Mouse (Mus musculus) midbrain, embryonic 16.5 days (tissue): ENCODE measurements around the gene Soat2. TPM values are rescaled to one million over a fixed set of nuclear protein-coding genes. Genes with fewer than 3 reads are reported as not detected.

Experiments
- ATAC-seq: fragments of 200-750 bp; cut with Nextera tagmentation; 2 replicates; pipeline ENCODE4 v1.8.0; 2017; ENCODE audit warnings: moderate TSS enrichment
- H3K27ac ChIP-seq: fragments of 300-500 bp; sonication (generic); 2 replicates; pipeline ENCODE4 v1.5.1; 2014; ENCODE audit warnings: mild to moderate bottlenecking, low read length, mixed read lengths
- H3K27me3 ChIP-seq: fragments of 300-500 bp; sonication (generic); 2 replicates; pipeline ENCODE4 v1.6.1; 2014; ENCODE audit warnings: low read depth, low read length, mixed read lengths; ENCODE audit not compliant: control insufficient read depth, insufficient read depth
- H3K36me3 ChIP-seq: fragments of 300-500 bp; sonication (generic); 2 replicates; pipeline ENCODE4 v1.6.1; 2014; ENCODE audit warnings: mild to moderate bottlenecking, low read length, moderate library complexity, mixed read lengths; ENCODE audit not compliant: control insufficient read depth, insufficient read depth
- H3K4me1 ChIP-seq: fragments of 300-500 bp; sonication (generic); 2 replicates; pipeline ENCODE4 v1.6.1; 2014; ENCODE audit warnings: mild to moderate bottlenecking, low read length, mixed read lengths; ENCODE audit not compliant: control insufficient read depth, insufficient read depth
- H3K4me2 ChIP-seq: fragments of 300-500 bp; sonication (generic); 2 replicates; pipeline ENCODE4 v1.6.1; 2014; ENCODE audit warnings: mild to moderate bottlenecking, low read length, mixed read lengths
- H3K4me3 ChIP-seq: fragments of 300-500 bp; sonication (generic); 2 replicates; pipeline ENCODE4 v1.5.1; 2014; ENCODE audit warnings: low read depth, mild to moderate bottlenecking, low read length, moderate library complexity, mixed read lengths
- H3K9ac ChIP-seq: fragments of 300-500 bp; sonication (generic); 2 replicates; pipeline ENCODE4 v1.6.1; 2014; ENCODE audit warnings: low read depth, low read length, mixed read lengths
- H3K9me3 ChIP-seq: fragments of 300-500 bp; sonication (generic); replicated peaks from 2 replicates; pipeline ENCODE4 v1.6.1; 2014; ENCODE audit warnings: mild to moderate bottlenecking, low read length, mixed read lengths; ENCODE audit not compliant: control insufficient read depth, poor library complexity, severe bottlenecking
- WGBS: fragments of 180-500 bp; shearing (Covaris S2); extraction: QIAGEN DNeasy Blood & Tissue Kit; methylation state at CpG from one replicate; pipeline ENCODE4 v1.1.7; 2014; 5-methylcytosine and 5-hydroxymethylcytosine counted together
- polyA plus RNA-seq: library from polyadenylated mRNA; unstranded; fragments of >200 nt; fragmentation: Nextera tagmentation; extraction: Ambion mirVana; gene quantifications from 2 replicates; pipeline ENCODE4 v1.2.1, GENCODE M21; 2015

Gene Soat2
- polyA plus RNA-seq, 1 experiment from 2014 or later = 0.21 TPM

DNA sequence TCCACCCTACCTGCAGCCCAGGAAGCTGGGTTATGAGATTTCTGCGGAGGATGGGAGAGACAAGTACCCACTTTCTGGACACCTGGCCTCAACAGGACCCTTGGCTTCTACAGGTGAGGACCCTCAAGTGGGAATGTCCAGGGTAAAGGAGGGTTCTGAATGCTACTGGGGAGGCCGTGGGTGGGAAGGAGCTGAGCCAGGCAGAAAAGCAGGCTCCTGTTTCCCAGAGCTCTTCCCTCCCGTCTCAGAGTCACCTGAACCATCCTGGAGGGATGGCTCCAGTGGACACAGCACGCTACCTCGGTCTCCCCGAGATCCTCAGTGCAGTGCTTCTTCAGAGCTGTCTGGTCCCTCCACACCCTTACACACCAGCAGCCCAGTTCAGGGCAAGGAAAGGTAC is 38.1 kb upstream of the Soat2 start:
- Histone ChIP-seq H3K4me3 (no peak overlapping the region), H3K36me3 (0 out of 2 replicates have a peak, but pooled peaks cover 9% of the 10 kb centered on the region), H3K4me1 (peaks cover 4% of the 10 kb centered on the region), H3K9ac (no peak overlapping the region), H3K27me3 (no peaks in the 10 kb centered on the region; the same call in none of the 2 replicates), H3K9me3 (no peaks in the 10 kb centered on the region), H3K27ac (no peak overlapping the region), H3K4me2 (no peak overlapping the region)
- no peak for ATAC-seq
- WGBS = 92% methylated on average over 6 of the region's 6 CpGs

- Histone ChIP-seq H3K9me3 (no peaks in the 10 kb centered on the region), H3K27ac (no peak overlapping the region), H3K27me3 (no peaks in the 10 kb centered on the region; the same call in 1 of the 2 replicates), H3K4me3 (no peak overlapping the region), H3K4me1 (no peaks in the 10 kb centered on the region; the same call in 1 of the 2 replicates), H3K4me2 (no peak overlapping the region), H3K36me3 (0 out of 2 replicates have a peak, but pooled peaks cover 14% of the 10 kb centered on the region), H3K9ac (no peak overlapping the region)
- 87% methylated on average over 8 of the region's 8 CpGs for WGBS
- ATAC-seq = no peak
Measured at GRCm38 (mm10) chr15:102112827-102113226, 37.5 kb upstream of the Soat2 start.

GRCm38 (mm10) chr15:102113674-102114073 is 36.7 kb upstream of the Soat2 start:
- ATAC-seq = no peak
- Histone ChIP-seq H3K9me3 (no peaks in the 10 kb centered on the region), H3K36me3 (0 out of 2 replicates have a peak, but pooled peaks cover 18% of the 10 kb centered on the region), H3K27me3 (no peaks in the 10 kb centered on the region), H3K4me1 (no peaks in the 10 kb centered on the region; the same call in 1 of the 2 replicates), H3K4me3 (no peak overlapping the region), H3K4me2 (no peak overlapping the region), H3K27ac (no peak overlapping the region), H3K9ac (no peak overlapping the region)
- 74% methylated on average over 4 of the region's 4 CpGs for WGBS

- Histone ChIP-seq H3K27ac (no peak overlapping the region), H3K36me3 (peaks cover 18% of the 10 kb centered on the region; the same call in 1 of the 2 replicates), H3K4me2 (no peak overlapping the region), H3K9me3 (no peaks in the 10 kb centered on the region), H3K4me1 (no peaks in the 10 kb centered on the region), H3K4me3 (no peak overlapping the region), H3K27me3 (no peaks in the 10 kb centered on the region), H3K9ac (no peak overlapping the region)
- ATAC-seq = no peak
- WGBS = 93% methylated on average over 7 of the region's 7 CpGs
Measured at GRCm38 (mm10) chr15:102114651-102115260, 35.6 kb upstream of the Soat2 start.

- Histone ChIP-seq H3K27me3 (no peaks in the 10 kb centered on the region), H3K4me2 (no peak overlapping the region), H3K27ac (0 out of 2 replicates have a peak overlapping the region, but pooled peaks have one; percentile 18), H3K36me3 (peaks cover 22% of the 10 kb centered on the region; the same call in 1 of the 2 replicates), H3K9ac (no peak overlapping the region), H3K4me3 (no peak overlapping the region), H3K4me1 (no peaks in the 10 kb centered on the region), H3K9me3 (no peaks in the 10 kb centered on the region)
- no peak for ATAC-seq
- 76% methylated on average over 9 of the region's 9 CpGs for WGBS
Measured at GRCm38 (mm10) chr15:102115731-102116231, 34.5 kb upstream of the Soat2 start.

DNA sequence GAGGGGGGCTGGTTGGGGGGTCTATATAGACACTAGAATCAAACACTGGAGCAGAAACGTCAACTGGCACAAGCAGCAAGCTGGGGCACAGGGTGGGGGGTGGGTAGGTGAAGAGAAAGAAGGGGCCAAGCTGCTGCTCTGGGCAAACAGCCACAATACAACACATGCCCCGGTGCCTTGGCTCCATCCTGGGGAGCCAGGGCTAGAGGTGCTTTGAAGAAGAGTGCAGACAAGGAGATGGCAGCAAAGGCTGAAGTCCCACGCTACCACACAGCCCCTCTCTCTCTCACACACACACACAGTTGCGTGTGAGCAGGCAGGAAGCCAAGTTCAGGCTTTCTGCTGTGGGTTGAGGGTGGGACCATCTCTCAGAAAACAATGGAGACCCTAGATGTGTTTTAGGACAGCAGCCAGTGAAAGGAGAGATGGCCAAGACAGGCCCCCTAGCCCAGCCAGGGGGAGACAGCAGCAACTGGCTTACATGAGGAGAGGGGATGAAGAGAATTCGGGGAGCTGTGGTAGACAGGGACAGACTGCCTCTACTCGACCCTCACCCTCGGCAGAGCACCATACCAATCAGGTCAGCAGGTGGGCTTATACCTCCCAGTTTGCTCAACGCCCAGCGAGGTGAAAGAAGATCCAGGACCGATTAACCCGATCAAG is 33.4 kb upstream of the Soat2 start:
- Histone ChIP-seq H3K36me3 (peaks cover 29% of the 10 kb centered on the region), H3K4me1 (no peaks in the 10 kb centered on the region), H3K27ac (peak overlapping the region; percentile 64), H3K4me2 (no peak overlapping the region), H3K27me3 (no peaks in the 10 kb centered on the region), H3K4me3 (no peak overlapping the region), H3K9me3 (no peaks in the 10 kb centered on the region), H3K9ac (0 out of 2 replicates have a peak overlapping the region, but pooled peaks have one; percentile 10)
- ATAC-seq = peak; percentile 59
- 66% methylated on average over 11 of the region's 11 CpGs for WGBS

GRCm38 (mm10) chr15:102117461-102118443 is 32.6 kb upstream of the Soat2 start:
- 78% methylated on average over 18 of the region's 19 CpGs for WGBS
- Histone ChIP-seq H3K27ac (peak overlapping the region; percentile 64), H3K4me2 (no peak overlapping the region), H3K4me1 (no peaks in the 10 kb centered on the region), H3K9ac (no peak overlapping the region), H3K36me3 (peaks cover 31% of the 10 kb centered on the region), H3K4me3 (no peak overlapping the region), H3K9me3 (no peaks in the 10 kb centered on the region), H3K27me3 (no peaks in the 10 kb centered on the region)
- ATAC-seq = no peak

DNA sequence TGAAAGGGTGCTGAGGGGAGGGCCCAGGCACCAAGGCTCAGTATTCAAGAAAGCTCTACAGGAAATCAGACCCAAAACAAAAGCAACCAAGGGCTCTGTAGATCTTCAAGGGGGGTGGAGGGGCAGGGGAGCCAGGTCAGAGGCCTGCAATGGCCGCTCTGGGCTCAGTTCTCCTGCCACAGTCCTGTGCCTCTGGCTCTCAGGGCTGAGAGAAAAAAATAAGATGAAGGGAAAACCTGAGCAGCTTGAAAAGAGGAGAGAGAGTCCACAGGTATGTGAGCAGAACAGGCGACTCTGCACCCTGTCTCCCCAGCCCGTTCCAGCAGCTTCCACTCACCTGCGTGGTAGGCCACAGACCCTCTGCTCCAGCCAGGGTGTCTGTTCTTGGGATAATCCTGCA is 31.7 kb upstream of the Soat2 start:
- no peak for ATAC-seq
- no peak overlapping the region for H3K4me2 ChIP-seq
- no peaks in the 10 kb centered on the region for H3K4me1 ChIP-seq
- no peaks in the 10 kb centered on the region for H3K9me3 ChIP-seq
- H3K27ac ChIP-seq = no peak overlapping the region
- H3K9ac ChIP-seq = no peak overlapping the region
- no peak overlapping the region for H3K4me3 ChIP-seq
- H3K36me3 ChIP-seq = peaks cover 36% of the 10 kb centered on the region
- no peaks in the 10 kb centered on the region for H3K27me3 ChIP-seq
- WGBS = 95% methylated on average over 4 of the region's 4 CpGs
